Mouse (Mus musculus) ovary, adult 2 months (tissue): Measurements from ENCODE around the gene Hist1h3d. TPM values are rescaled to one million over a fixed set of nuclear protein-coding genes. Genes with fewer than 3 reads are reported as not detected.

ENCODE experiments used
- polyA plus RNA-seq: library from polyadenylated mRNA; depleted of rRNA; stranded (reverse); fragments of >200 nt; gene quantifications from 2 replicates; pipeline ENCODE4 v1.2.3, GENCODE M21; 2012; rRNA removed

Hist1h3d gene
- polyA plus RNA-seq, 1 experiment = 18.4 TPM

Other genes starting within 250 kb of the Hist1h3d start
- gene Zfp322a, start 206.6 kb upstream of the Hist1h3d start, polyA plus RNA-seq = 0.86 and 1.1 TPM in 2 replicates
- 2.5 and 3.4 TPM in 2 replicates for gene Abt1, start 151.9 kb upstream of the Hist1h3d start, polyA plus RNA-seq
- 0.05 TPM in 1 of 2 replicates, not detected in the other for gene Btn1a1, start 109.9 kb upstream of the Hist1h3d start, polyA plus RNA-seq
- gene Btn2a2, start 86.9 kb upstream of the Hist1h3d start, polyA plus RNA-seq = not detected in 2 replicates
- gene Hist1h4h, start 44.7 kb upstream of the Hist1h3d start, polyA plus RNA-seq = 61.1 and 64.4 TPM in 2 replicates
- 294 and 1,013 TPM in 2 replicates for gene Hist1h2af, start 41.9 kb upstream of the Hist1h3d start, polyA plus RNA-seq
- 48.3 and 64.0 TPM in 2 replicates for gene Hist1h3g, start 40.3 kb upstream of the Hist1h3d start, polyA plus RNA-seq
- gene Hist1h2bh, start 32.4 kb upstream of the Hist1h3d start, polyA plus RNA-seq = 5.4 and 6.9 TPM in 2 replicates
- 11.5 and 15.6 TPM in 2 replicates for gene Hist1h3f, start 31.7 kb upstream of the Hist1h3d start, polyA plus RNA-seq
- 11.2 and 13.2 TPM in 2 replicates for gene Hist1h4f, start 24.1 kb upstream of the Hist1h3d start, polyA plus RNA-seq
- gene Hist1h1d, start 22.5 kb upstream of the Hist1h3d start, polyA plus RNA-seq = 0.21 and 0.27 TPM in 2 replicates
- gene Hist1h3e, start 13.4 kb upstream of the Hist1h3d start, polyA plus RNA-seq = 47.5 and 78.7 TPM in 2 replicates
- 24.2 and 35.8 TPM in 2 replicates for gene Hist1h2ae, start 4.5 kb upstream of the Hist1h3d start, polyA plus RNA-seq
- gene Hist1h2bg, start 4.4 kb upstream of the Hist1h3d start, polyA plus RNA-seq = 52.2 and 87.2 TPM in 2 replicates
- 15.9 and 25.7 TPM in 2 replicates for gene Hist1h2bf, start 1.6 kb upstream of the Hist1h3d start, polyA plus RNA-seq
- 17.3 and 24.2 TPM in 2 replicates for gene Hist1h2ad, start 1.4 kb upstream of the Hist1h3d start, polyA plus RNA-seq
- 10.1 and 14.2 TPM in 2 replicates for gene Hist1h4d, start 5.8 kb downstream of the Hist1h3d start, polyA plus RNA-seq
- gene Hist1h2be, start 45.4 kb downstream of the Hist1h3d start, polyA plus RNA-seq = 2.6 and 3.4 TPM in 2 replicates
- gene Hist1h1e, start 46.8 kb downstream of the Hist1h3d start, polyA plus RNA-seq = 2.3 and 2.7 TPM in 2 replicates
- 2.6 and 3.1 TPM in 2 replicates for gene Hist1h2ac, start 108.2 kb downstream of the Hist1h3d start, polyA plus RNA-seq
- 251 and 289 TPM in 2 replicates for gene Hist1h2bc, start 108.4 kb downstream of the Hist1h3d start, polyA plus RNA-seq
- not detected in 2 replicates for gene Hist1h1t, start 120.1 kb downstream of the Hist1h3d start, polyA plus RNA-seq
- 9.0 and 13.0 TPM in 2 replicates for gene Hist1h4c, start 122.7 kb downstream of the Hist1h3d start, polyA plus RNA-seq
- 11.5 and 18.9 TPM in 2 replicates for gene Hfe, start 135.1 kb downstream of the Hist1h3d start, polyA plus RNA-seq
- gene Hist1h1c, start 163.0 kb downstream of the Hist1h3d start, polyA plus RNA-seq = 35.1 and 42.3 TPM in 2 replicates
- gene Hist1h3c, start 169.8 kb downstream of the Hist1h3d start, polyA plus RNA-seq = 43.8 and 64.9 TPM in 2 replicates
- gene Hist1h2bb, start 171.0 kb downstream of the Hist1h3d start, polyA plus RNA-seq = 18.2 and 27.3 TPM in 2 replicates
- 36.8 and 63.0 TPM in 2 replicates for gene Hist1h2ab, start 175.4 kb downstream of the Hist1h3d start, polyA plus RNA-seq
- gene Hist1h3b, start 176.5 kb downstream of the Hist1h3d start, polyA plus RNA-seq = 36.8 and 58.4 TPM in 2 replicates
- 6.5 and 10.1 TPM in 2 replicates for gene Hist1h4b, start 181.2 kb downstream of the Hist1h3d start, polyA plus RNA-seq
- gene Hist1h4a, start 185.5 kb downstream of the Hist1h3d start, polyA plus RNA-seq = 17.5 and 20.9 TPM in 2 replicates
- gene Hist1h3a, start 186.6 kb downstream of the Hist1h3d start, polyA plus RNA-seq = 37.1 and 48.7 TPM in 2 replicates
- gene Hist1h1a, start 187.9 kb downstream of the Hist1h3d start, polyA plus RNA-seq = 0.79 and 1.0 TPM in 2 replicates
- 0.09 TPM in 1 of 2 replicates, not detected in the other for gene Trim38, start 194.2 kb downstream of the Hist1h3d start, polyA plus RNA-seq
- 0.09 TPM in 1 of 2 replicates, not detected in the other for gene Slc17a2, start 231.2 kb downstream of the Hist1h3d start, polyA plus RNA-seq